Mouse (Mus musculus): ENCODE measurements around the gene Nptn. TPM values are rescaled to one million over a fixed set of nuclear protein-coding genes. Genes with fewer than 3 reads are reported as not detected.
"Not testable (repeated sequence)": the region's sequence is repeated elsewhere in the genome, so short reads cannot be mapped to it uniquely, and the experiment has no call there.

Nptn gene
- polyA plus RNA-seq, 1 experiment: 807 TPM

- no peak for DNase-seq (ENCODE audit: low spot score)
These were observed 21.8 kb upstream of the Nptn start for GRCm38 (mm10) chr9:58560211-58560610.

- not testable (repeated sequence) for DNase-seq (ENCODE audit: low spot score)
These were observed 16.1 kb upstream of the Nptn start for GRCm38 (mm10) chr9:58565945-58566344.

GRCm38 (mm10) chr9:58567682-58568081, 14.4 kb upstream of the Nptn start:
- no peak for DNase-seq (ENCODE audit: low spot score)

GRCm38 (mm10) chr9:58571001-58571400, 11.0 kb upstream of the Nptn start:
- no peak for DNase-seq (ENCODE audit: low spot score)

GRCm38 (mm10) chr9:58578669-58579068, 3.4 kb upstream of the Nptn start:
- DNase-seq (ENCODE audit: low spot score): no peak

GRCm38 (mm10) chr9:58580453-58581195, 1.4 kb upstream of the Nptn start:
- DNase-seq (ENCODE audit: low spot score): not testable (repeated sequence)

GRCm38 (mm10) chr9:58581283-58581930, 633 bp upstream of the Nptn start:
- DNase-seq (ENCODE audit: low spot score): no peak

GRCm38 (mm10) chr9:58582581-58583266, 684 bp downstream of the Nptn start:
- no peak for DNase-seq (ENCODE audit: low spot score)

- no peak for DNase-seq (ENCODE audit: low spot score)
These were observed 1.2 kb downstream of the Nptn start for GRCm38 (mm10) chr9:58583267-58583641.

GRCm38 (mm10) chr9:58584323-58584722, 2.3 kb downstream of the Nptn start:
- no peak for DNase-seq (ENCODE audit: low spot score)

GRCm38 (mm10) chr9:58588657-58589056, 6.6 kb downstream of the Nptn start:
- DNase-seq (ENCODE audit: low spot score): no peak

- DNase-seq (ENCODE audit: low spot score): no peak
These were observed 13.3 kb downstream of the Nptn start for GRCm38 (mm10) chr9:58595313-58595712.

GRCm38 (mm10) chr9:58613790-58614189, 31.8 kb downstream of the Nptn start:
- DNase-seq (ENCODE audit: low spot score): no peak

GRCm38 (mm10) chr9:58615064-58615938, 33.3 kb downstream of the Nptn start:
- no peak for DNase-seq (ENCODE audit: low spot score)

GRCm38 (mm10) chr9:58623009-58623408, 41.0 kb downstream of the Nptn start:
- no peak for DNase-seq (ENCODE audit: low spot score)

GRCm38 (mm10) chr9:58627197-58627596, 45.2 kb downstream of the Nptn start:
- DNase-seq (ENCODE audit: low spot score): no peak

GRCm38 (mm10) chr9:58630441-58630840, 48.4 kb downstream of the Nptn start:
- no peak for DNase-seq (ENCODE audit: low spot score)

GRCm38 (mm10) chr9:58648406-58649264, 66.6 kb downstream of the Nptn start:
- DNase-seq (ENCODE audit: low spot score): no peak

GRCm38 (mm10) chr9:58649265-58649626, 67.2 kb downstream of the Nptn start:
- DNase-seq (ENCODE audit: low spot score): no peak

GRCm38 (mm10) chr9:58651993-58652392, 70.0 kb downstream of the Nptn start:
- no peak for DNase-seq (ENCODE audit: low spot score)

- DNase-seq (ENCODE audit: low spot score): no peak
These were observed 72.5 kb downstream of the Nptn start for GRCm38 (mm10) chr9:58654494-58654893.
